Mouse (Mus musculus): Measurements from ENCODE around the gene Atxn1. TPM values are rescaled to one million over a fixed set of nuclear protein-coding genes. Genes with fewer than 3 reads are reported as not detected.

Atxn1 gene
- polyA plus RNA-seq, 1 experiment from 2014 or later, result 6.3 TPM

- no peak for ATAC-seq
- peaks cover 27% of the 10 kb centered on the region for H3K27me3 ChIP-seq
- H3K4me3 ChIP-seq (replicated peaks), result no peak overlapping the region
- H3K4me2 ChIP-seq (replicated peaks), result no peak overlapping the region
- H3K4me1 ChIP-seq (replicated peaks), result no peaks in the 10 kb centered on the region
- no peaks in the 10 kb centered on the region for H3K9me3 ChIP-seq
- 87% methylated on average over 14 of the region's 14 CpGs for WGBS
- no peak overlapping the region for H3K9ac ChIP-seq (replicated peaks)
- H3K27ac ChIP-seq, result no peak overlapping the region
- H3K36me3 ChIP-seq, result no peaks in the 10 kb centered on the region
These were observed 97.5 kb downstream of the Atxn1 start for GRCm38 (mm10) chr13:45867273-45867672.

- Histone ChIP-seq H3K9me3 (no peaks in the 10 kb centered on the region), H3K4me3 (replicated peaks) (no peak overlapping the region), H3K4me2 (replicated peaks) (no peak overlapping the region), H3K27ac (no peak overlapping the region), H3K9ac (replicated peaks) (no peak overlapping the region), H3K4me1 (replicated peaks) (no peaks in the 10 kb centered on the region), H3K36me3 (no peaks in the 10 kb centered on the region), H3K27me3 (peaks cover 28% of the 10 kb centered on the region)
- 90% methylated on average over 8 of the region's 8 CpGs for WGBS
- no peak for ATAC-seq
These were observed 98.1 kb downstream of the Atxn1 start for GRCm38 (mm10) chr13:45866615-45867245.

GRCm38 (mm10) chr13:45865620-45866019, 99.2 kb downstream of the Atxn1 start:
- Histone ChIP-seq H3K27ac (no peak overlapping the region), H3K4me2 (replicated peaks) (no peak overlapping the region), H3K9me3 (no peaks in the 10 kb centered on the region), H3K36me3 (no peaks in the 10 kb centered on the region), H3K9ac (replicated peaks) (no peak overlapping the region), H3K27me3 (peaks cover 31% of the 10 kb centered on the region), H3K4me3 (replicated peaks) (no peak overlapping the region), H3K4me1 (replicated peaks) (peaks cover 9% of the 10 kb centered on the region)
- 92% methylated on average over 10 of the region's 10 CpGs for WGBS
- ATAC-seq, result no peak

GRCm38 (mm10) chr13:45863779-45864178, 101.0 kb downstream of the Atxn1 start:
- no peaks in the 10 kb centered on the region for H3K36me3 ChIP-seq
- H3K27ac ChIP-seq, result no peak overlapping the region
- no peaks in the 10 kb centered on the region for H3K9me3 ChIP-seq
- H3K4me1 ChIP-seq (replicated peaks), result peaks cover 20% of the 10 kb centered on the region
- H3K9ac ChIP-seq (replicated peaks), result no peak overlapping the region
- no peak overlapping the region for H3K4me3 ChIP-seq (replicated peaks)
- 89% methylated on average over 8 of the region's 8 CpGs for WGBS
- ATAC-seq, result no peak
- H3K27me3 ChIP-seq, result peaks cover 46% of the 10 kb centered on the region
- no peak overlapping the region for H3K4me2 ChIP-seq (replicated peaks)

- H3K27ac ChIP-seq, result no peak overlapping the region
- H3K9ac ChIP-seq (replicated peaks), result no peak overlapping the region
- no peaks in the 10 kb centered on the region for H3K36me3 ChIP-seq
- peaks cover 21% of the 10 kb centered on the region for H3K4me1 ChIP-seq (replicated peaks)
- no peak overlapping the region for H3K4me2 ChIP-seq (replicated peaks)
- H3K27me3 ChIP-seq, result peaks cover 50% of the 10 kb centered on the region
- H3K4me3 ChIP-seq (replicated peaks), result no peak overlapping the region
- 72% methylated on average over 13 of the region's 13 CpGs for WGBS
- no peaks in the 10 kb centered on the region for H3K9me3 ChIP-seq
- no peak for ATAC-seq
These were observed 102.8 kb downstream of the Atxn1 start for GRCm38 (mm10) chr13:45861885-45862605.

GRCm38 (mm10) chr13:45861098-45861580, 103.7 kb downstream of the Atxn1 start:
- H3K4me1 ChIP-seq (replicated peaks), result peaks cover 21% of the 10 kb centered on the region
- ATAC-seq, result no peak
- H3K27ac ChIP-seq, result no peak overlapping the region
- no peak overlapping the region for H3K4me3 ChIP-seq (replicated peaks)
- H3K9me3 ChIP-seq, result no peaks in the 10 kb centered on the region
- no peak overlapping the region for H3K9ac ChIP-seq (replicated peaks)
- H3K27me3 ChIP-seq, result peaks cover 42% of the 10 kb centered on the region
- WGBS, result 11% methylated on average over 10 of the region's 10 CpGs
- H3K36me3 ChIP-seq, result no peaks in the 10 kb centered on the region
- H3K4me2 ChIP-seq (replicated peaks), result no peak overlapping the region

GRCm38 (mm10) chr13:45859081-45859709, 105.6 kb downstream of the Atxn1 start:
- Histone ChIP-seq H3K9me3 (no peaks in the 10 kb centered on the region), H3K4me3 (replicated peaks) (no peak overlapping the region), H3K4me1 (replicated peaks) (peaks cover 21% of the 10 kb centered on the region), H3K9ac (replicated peaks) (no peak overlapping the region), H3K27me3 (peaks cover 37% of the 10 kb centered on the region), H3K36me3 (no peaks in the 10 kb centered on the region), H3K4me2 (replicated peaks) (no peak overlapping the region), H3K27ac (0 out of 2 replicates have a peak overlapping the region, but pooled peaks have one; percentile 14)
- WGBS, result 67% methylated on average over 12 of the region's 12 CpGs
- 0 out of 2 replicates have a peak, but pooled peaks have one; percentile 37 for ATAC-seq

GRCm38 (mm10) chr13:45857416-45857815, 107.4 kb downstream of the Atxn1 start:
- no peaks in the 10 kb centered on the region for H3K9me3 ChIP-seq
- WGBS, result 84% methylated on average over 8 of the region's 8 CpGs
- no peak overlapping the region for H3K9ac ChIP-seq (replicated peaks)
- no peak for ATAC-seq
- H3K27me3 ChIP-seq, result peaks cover 23% of the 10 kb centered on the region; the same call in 1 of the 2 replicates
- H3K36me3 ChIP-seq, result no peaks in the 10 kb centered on the region
- H3K27ac ChIP-seq, result no peak overlapping the region
- H3K4me3 ChIP-seq (replicated peaks), result no peak overlapping the region
- no peak overlapping the region for H3K4me2 ChIP-seq (replicated peaks)
- peaks cover 21% of the 10 kb centered on the region for H3K4me1 ChIP-seq (replicated peaks)

- Histone ChIP-seq H3K27me3 (peaks cover 12% of the 10 kb centered on the region; the same call in 1 of the 2 replicates), H3K4me1 (replicated peaks) (peaks cover 7% of the 10 kb centered on the region), H3K4me3 (replicated peaks) (no peak overlapping the region), H3K27ac (no peak overlapping the region), H3K4me2 (replicated peaks) (no peak overlapping the region), H3K9me3 (no peaks in the 10 kb centered on the region), H3K9ac (replicated peaks) (no peak overlapping the region), H3K36me3 (no peaks in the 10 kb centered on the region)
- ATAC-seq, result no peak
- 75% methylated on average over 5 of the region's 5 CpGs for WGBS
These were observed 110.3 kb downstream of the Atxn1 start for GRCm38 (mm10) chr13:45854531-45854930.

GRCm38 (mm10) chr13:45853691-45854090, 111.1 kb downstream of the Atxn1 start:
- Histone ChIP-seq H3K27ac (no peak overlapping the region), H3K4me3 (replicated peaks) (no peak overlapping the region), H3K27me3 (peaks cover 3% of the 10 kb centered on the region; the same call in 1 of the 2 replicates), H3K4me2 (replicated peaks) (no peak overlapping the region), H3K4me1 (replicated peaks) (no peaks in the 10 kb centered on the region), H3K36me3 (no peaks in the 10 kb centered on the region), H3K9ac (replicated peaks) (no peak overlapping the region), H3K9me3 (no peaks in the 10 kb centered on the region)
- no peak for ATAC-seq
- WGBS, result 87% methylated on average over 6 of the region's 6 CpGs

- H3K4me1 ChIP-seq (replicated peaks), result no peaks in the 10 kb centered on the region
- no peak overlapping the region for H3K4me3 ChIP-seq (replicated peaks)
- H3K27me3 ChIP-seq, result peaks cover under 1% of the 10 kb centered on the region; the same call in 1 of the 2 replicates
- 80% methylated on average over 2 of the region's 2 CpGs for WGBS
- H3K9ac ChIP-seq (replicated peaks), result no peak overlapping the region
- no peak overlapping the region for H3K4me2 ChIP-seq (replicated peaks)
- ATAC-seq, result no peak
- H3K9me3 ChIP-seq, result no peaks in the 10 kb centered on the region
- H3K36me3 ChIP-seq, result no peaks in the 10 kb centered on the region
- no peak overlapping the region for H3K27ac ChIP-seq
These were observed 112.5 kb downstream of the Atxn1 start for GRCm38 (mm10) chr13:45852288-45852687.

- no peak overlapping the region for H3K9ac ChIP-seq (replicated peaks)
- H3K27me3 ChIP-seq, result no peaks in the 10 kb centered on the region; the same call in 1 of the 2 replicates
- WGBS, result 87% methylated on average over 2 of the region's 2 CpGs
- no peak overlapping the region for H3K4me3 ChIP-seq (replicated peaks)
- no peak overlapping the region for H3K27ac ChIP-seq
- H3K4me1 ChIP-seq (replicated peaks), result no peaks in the 10 kb centered on the region
- no peaks in the 10 kb centered on the region for H3K36me3 ChIP-seq
- H3K4me2 ChIP-seq (replicated peaks), result no peak overlapping the region
- no peak for ATAC-seq
- H3K9me3 ChIP-seq, result no peaks in the 10 kb centered on the region
These were observed 113.1 kb downstream of the Atxn1 start for GRCm38 (mm10) chr13:45851746-45852145.
